Mouse (Mus musculus) frontal cortex, postnatal 36 days (tissue): ENCODE data around the gene Tmem108.

Source experiments
- DNase-seq, 2 experiments: peaks; one replicate each; pipeline ENCODE4 v3.0.0; 2022; ENCODE audit warnings: low spot score in 2 of 2

The Tmem108 gene

DNA sequence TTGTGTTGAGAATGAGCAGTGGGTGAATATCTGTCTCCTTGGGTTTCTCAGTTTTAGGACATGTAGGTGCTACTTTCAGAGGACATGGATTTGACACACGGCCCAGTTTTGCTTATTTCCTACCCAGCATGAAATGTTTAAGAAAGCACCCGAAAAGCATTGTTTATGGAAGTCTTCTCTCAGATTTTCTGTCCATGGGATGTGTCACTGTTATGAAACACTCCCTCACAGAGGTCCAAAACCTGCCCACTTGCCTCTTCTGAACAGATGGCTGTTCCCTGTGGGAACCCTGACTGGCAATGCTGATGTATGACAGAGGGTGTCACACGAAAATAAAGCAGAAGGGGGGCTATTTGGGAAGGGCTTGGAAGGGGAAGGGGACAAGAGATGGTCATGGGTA, 212.5 kb downstream of the Tmem108 start:
- DNase-seq = peak; percentile 66 to 76

DNA sequence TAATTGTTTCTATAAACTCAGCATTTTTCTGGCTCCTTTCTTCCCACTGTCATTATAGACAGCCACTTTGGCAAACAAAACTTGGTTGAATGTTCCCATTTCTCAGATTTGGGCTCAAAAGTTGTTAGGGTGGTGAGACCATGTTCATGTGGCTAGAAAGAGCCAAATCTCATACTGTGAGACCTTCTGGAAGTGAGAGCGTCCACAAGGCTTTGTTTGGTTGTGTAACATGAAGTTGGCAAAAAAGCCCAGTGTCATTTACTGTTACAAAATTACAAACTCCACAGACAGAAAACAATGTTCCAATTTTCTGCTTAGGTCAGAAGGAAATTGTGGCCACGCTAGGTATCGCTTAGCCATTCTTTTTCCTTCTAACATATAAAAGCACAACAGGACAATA, 213.0 kb downstream of the Tmem108 start:
- DNase-seq = no peak

DNA sequence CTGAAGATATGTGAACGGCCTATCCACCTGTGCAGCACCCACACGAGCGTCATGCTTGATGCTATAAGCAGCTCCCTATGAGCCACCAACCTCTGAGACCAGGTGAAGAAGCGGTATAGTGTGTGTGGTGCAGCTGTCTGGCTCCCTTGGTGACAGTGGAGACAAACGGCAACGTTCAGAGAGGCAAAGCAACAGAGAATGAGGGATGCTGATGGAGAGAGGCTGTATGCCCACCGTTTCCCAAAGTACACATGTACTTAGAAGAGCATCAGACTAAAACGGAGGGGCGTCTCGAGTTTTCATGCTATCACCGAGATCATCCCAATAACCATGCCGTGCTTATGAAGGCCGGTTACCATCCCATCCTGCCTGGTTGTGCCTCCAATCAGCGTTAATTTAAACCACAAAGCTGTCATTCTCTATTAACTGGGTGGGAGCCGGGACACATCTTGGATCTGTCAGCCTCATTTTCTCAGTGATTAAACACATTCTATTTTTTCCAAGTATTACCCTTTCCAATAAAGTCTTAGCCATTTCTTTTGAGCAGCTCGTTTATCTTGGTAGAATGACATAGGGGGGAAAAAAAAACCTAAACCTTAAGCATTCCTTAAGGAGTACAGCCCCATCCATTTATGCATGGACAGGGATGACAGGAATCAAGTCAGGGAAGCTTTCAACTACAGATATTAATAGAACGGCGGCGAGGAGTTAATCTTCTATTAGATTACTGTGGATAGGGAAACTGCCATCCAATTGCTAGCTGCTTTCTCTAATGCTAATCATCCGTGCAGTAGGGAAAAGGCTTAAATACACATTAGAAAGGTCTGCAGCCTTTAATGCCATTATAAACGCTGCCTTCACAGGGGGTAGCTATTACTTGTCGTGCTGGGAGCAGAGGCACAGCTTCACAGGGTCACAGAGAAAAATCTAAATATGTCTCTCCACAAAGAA, 214.7 kb downstream of the Tmem108 start:
- DNase-seq = no peak

DNA sequence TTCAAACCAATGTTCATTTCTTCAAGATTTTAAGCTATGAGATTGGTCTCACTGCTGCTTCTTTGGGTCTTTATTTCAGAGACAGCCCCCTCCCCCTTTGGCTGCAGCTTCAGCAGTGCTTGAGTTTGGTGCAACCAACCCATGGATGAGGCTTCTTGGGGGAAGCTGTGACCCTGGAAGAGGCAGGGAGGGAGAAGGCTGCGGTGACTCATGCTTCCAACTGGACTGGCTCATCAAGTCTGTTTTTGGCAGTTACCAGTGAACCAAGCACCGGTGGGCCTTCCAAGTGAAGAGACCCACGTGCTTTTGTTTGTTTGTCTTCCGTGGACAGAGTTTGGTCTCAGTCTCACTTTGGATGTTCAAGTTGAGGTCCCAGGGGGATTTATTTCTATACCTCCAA, 215.9 kb downstream of the Tmem108 start:
- no peak for DNase-seq

DNA sequence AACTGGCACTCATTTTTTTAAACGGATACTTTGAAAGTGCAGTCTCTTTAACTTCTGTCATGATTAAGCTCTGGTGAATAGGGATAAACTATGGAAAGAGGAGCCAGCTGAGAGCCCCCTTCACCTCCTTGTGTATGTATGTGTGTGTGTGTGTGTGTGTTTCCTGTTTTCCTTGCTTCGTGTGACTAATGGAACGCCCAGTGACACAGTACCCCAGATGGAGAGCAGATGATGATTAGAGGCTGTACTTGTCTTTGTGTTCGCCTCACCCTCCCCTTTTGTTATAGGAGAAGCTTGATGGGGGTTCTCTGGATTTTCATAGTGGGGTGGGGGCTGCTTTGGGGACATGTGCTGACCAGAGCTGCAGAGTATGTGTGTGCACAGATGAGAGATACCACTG, 216.4 kb downstream of the Tmem108 start:
- no peak for DNase-seq

DNA sequence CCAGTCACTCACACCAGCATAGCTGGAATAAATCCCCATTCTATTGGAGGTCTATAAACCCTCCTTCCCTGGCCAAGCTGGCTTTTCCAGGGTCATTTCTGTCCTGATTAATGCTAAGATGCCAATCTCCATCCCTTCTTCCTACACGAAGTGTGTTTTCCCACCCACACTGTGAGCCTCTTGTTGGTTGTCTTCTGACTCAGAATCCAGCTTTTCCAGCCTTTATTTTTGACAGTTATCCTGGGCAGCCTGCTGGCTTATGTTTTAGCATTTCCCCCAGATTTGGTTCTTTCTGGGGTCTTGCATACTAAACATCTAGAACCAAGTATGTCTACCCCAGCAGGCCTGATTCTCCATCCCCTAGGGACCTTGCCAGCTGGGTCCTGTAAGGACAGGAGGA, 217.0 kb downstream of the Tmem108 start:
- DNase-seq = no peak

DNA sequence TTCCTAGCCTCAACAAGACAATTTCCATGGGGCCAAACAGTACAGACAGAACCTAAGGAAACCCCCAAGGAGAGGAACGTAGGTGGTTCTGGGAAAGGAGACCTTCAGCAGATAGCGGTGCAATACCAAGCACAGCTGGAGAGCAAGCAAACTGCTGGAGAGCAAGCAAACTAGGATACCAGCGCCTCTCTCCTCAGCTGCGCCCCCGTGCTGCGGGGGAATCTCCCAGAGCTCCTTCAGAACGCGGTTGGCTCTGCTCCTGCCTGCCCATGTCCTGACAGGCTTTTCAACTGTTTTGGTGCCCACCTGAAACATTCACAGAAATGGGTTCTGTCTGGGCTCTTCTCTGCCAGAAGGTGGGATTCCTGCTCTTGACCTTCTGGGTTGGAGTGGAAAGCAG, 221.1 kb downstream of the Tmem108 start:
- DNase-seq = no peak

DNA sequence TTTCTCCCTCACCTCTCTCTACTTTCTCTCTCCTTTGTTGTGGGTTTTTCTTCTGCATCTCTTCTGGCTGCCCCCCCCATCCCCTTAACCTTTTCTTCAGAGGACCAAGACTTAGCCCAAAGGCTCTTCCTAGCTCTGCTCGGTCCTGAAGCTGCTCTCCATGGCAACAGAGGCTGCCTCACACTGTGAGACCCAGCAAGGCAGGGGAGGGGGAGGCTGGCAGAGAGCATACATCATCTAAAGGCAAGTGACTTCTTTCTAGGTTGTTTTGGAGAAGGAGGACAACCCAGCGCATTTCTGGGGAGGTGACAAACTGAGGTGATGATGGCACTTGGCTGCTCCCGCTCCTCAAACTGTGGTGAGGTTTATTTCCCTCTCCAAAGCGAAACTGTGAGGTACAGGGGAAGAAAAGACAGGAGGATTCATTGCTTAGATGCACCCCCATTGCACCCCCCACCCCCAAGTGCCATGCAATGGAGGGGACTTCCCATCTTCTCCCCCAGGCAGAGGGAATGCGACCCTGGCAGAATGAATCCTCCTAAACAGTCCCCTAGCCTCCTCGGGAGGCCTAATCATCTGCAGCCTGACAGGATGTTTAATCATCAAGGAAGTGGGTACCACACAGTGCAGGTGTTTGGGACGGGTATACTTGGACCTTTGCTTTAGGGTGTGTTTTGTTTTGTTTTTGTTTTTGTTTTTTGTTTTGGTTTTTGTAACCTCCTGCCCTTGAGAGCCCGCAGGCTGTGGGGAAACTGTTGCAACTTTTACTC, 223.4 kb downstream of the Tmem108 start:
- DNase-seq = no peak

DNA sequence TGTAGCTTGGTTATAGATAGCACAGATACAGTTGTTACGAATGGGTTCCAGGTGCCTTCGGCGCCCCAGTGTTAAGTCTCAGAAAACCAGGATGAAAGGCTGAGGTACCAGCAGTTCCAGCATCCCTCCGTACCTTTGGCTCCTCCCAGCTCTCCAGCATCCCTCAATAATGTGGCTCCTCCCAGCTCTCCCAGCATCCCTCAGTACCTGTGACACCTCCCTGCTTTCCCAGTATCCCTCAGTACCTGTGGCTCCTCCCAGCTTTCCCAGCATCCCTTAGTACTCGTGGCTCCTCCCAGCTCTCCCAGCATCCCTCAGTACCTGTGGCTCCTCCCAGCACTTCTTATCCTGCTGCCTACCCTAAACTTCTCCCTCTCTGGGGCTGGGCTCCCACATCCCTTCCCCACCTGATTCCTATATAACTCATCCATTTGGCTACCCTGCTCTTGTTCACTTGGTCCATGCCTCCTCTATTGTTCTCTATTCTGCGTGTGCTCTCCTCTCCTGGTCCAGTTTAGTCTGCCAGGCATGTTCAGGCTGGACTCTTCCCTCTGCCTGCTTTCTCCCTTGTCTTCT, 225.5 kb downstream of the Tmem108 start:
- no peak for DNase-seq

DNA sequence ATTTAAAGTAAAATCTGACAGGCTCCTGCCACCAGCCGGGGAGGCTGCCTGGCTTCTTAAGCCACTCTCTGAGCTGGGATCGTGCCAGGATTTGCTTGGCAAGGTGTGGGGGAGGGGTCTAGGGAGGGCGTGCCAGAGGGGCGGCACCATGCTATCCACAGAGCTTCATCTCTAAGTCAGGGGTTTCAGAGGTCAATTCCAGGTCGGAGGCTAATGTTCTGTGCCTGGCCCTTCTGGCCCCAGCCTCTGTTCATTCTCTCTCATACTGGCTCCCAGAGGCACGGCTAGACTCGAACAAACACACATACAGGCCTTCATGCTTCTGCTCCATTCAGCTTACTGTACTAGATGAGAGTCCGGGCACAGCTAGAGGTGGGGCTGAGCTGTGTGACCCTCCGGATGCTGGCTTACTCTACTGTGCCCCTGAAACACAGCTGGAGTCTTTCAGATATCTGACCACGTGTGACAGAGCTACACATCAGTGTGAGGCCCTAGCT, 236.5 kb downstream of the Tmem108 start:
- no peak for DNase-seq

DNA sequence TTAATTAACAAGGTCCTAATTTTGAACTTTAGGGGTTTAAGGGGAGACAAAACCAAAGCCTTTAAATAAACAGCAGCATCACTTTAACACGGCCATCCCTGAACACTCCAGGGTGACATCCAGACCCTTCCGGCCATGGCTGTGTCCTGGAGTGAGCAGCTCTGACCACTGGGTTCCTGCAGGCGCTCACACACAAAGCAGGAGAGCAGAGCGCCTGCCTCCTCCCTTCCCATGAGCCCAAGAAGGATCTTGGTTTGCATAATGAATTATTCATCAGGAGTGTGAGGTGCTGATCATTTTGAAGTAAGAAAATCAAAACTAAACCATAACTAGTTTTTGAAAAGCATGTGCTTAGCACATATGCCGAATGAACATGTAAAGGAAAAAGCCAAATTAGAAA, 237.0 kb downstream of the Tmem108 start:
- no peak for DNase-seq

DNA sequence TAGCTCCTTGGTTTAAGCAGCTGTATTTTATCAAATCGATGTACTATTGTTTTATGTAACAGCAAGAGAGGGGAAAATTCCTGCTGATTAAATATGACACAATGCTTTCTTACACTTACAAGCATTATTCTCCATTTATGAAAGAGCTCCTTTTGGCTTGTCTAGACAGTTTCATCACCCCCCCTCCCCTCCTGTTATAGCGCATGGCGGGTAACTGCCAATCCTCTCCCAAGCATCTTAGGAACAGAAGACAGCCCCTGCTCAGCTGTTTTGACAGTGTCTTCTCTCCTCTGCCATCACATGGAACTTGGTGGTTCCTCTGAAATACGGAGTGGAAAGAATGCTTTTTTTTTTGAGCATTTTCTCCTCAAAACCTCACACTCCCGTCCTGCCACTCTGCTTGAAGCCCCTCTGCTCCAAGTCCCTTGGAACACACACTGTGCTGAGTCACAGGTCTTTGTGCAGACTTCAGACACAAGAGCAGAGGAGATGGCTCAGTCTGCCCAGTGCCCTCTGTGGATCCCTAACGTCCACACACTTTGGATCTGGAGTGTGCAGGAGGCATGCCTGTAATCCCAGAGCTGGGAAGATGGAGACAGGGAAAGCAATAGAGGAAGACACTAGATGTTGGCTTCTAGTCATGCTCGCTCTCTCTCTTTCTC, 237.8 kb downstream of the Tmem108 start:
- DNase-seq = no peak

DNA sequence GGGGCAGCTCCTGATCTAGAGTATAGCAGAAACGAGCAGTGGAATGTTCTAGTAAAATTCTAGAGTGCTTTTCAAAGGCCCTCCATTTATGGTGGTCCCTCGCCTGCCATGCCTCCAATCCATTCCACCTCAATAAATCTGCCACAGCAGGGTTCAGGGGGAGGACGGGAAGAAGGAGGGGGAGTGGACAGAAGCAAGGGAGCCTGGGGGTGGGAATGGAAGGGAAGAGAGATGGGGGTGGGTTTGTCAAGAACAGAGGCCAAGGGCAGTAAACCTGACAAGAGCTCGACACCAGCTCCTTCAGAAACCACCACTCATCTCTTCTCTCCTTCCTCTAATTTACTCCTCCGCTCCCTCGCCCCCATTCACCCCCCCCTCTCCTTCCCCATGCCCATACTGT, 238.6 kb downstream of the Tmem108 start:
- no peak for DNase-seq

DNA sequence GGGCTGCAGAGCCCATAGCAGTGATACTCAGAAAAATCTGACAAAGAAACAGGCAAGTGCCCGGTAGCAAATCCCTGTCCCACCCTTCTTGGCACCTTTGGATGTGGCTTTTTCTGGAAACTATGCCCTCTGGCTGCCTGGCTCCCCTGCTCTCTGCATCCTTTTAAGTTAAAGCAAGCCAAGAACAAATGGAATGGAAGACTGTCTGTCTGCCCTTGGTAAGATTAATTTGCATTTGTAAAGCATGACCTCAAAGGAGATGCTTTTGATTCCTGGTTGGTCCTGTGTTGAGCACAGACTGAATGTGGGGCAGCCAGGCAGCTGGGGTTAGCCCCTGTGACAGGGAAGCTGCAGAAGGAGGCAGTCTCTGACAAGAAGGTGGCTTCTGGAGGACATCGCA, 247.8 kb downstream of the Tmem108 start:
- DNase-seq = no peak

DNA sequence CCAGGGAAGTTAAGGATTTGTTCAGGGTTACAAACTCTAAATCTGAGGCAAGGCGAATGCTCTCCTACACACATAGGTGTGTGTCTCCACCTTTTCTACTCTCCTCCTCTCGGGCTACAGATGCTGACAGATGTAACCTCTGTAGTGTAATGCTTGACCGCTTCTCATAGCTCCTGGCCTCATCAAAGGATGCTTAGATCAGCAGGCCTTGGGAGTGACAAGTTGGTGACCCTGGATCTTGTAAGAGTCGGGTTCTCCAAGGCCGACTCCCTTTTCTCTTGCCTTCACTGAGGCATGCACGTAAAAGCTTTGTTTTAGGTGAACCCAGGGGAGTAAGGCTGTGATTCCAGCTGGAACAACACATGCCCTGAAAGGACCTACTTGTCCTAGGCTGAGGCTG, 249.4 kb downstream of the Tmem108 start:
- no peak for DNase-seq

DNA sequence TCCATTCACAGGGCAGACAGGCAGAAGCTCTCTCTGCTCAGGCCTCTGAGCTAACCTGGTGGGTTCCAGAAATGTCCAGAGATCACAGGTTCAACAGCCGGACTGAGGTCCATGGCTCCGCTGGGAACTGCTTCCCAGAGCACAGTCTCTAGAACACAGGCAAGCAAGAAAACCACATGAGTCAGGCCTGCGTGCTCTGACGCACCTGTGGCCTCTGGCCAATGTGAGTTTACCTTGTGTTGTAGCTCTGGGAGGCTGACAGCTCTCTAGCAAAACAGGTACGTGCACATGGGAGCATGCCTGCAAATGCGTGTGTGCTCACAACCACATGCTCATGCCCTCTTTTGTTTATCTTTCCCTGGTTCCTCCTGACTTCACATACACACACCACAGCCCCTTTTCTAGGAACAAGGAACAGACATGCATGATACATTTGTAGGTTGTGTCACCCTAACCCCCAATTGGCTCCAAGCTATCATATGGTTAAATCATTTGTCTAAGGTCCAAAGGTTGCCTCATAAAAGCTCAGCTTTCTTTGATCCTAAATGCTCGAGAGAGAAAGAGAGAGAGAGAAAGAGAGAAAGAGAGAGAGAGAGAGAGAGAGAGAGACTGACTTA, 254.6 kb downstream of the Tmem108 start:
- no peak for DNase-seq

DNA sequence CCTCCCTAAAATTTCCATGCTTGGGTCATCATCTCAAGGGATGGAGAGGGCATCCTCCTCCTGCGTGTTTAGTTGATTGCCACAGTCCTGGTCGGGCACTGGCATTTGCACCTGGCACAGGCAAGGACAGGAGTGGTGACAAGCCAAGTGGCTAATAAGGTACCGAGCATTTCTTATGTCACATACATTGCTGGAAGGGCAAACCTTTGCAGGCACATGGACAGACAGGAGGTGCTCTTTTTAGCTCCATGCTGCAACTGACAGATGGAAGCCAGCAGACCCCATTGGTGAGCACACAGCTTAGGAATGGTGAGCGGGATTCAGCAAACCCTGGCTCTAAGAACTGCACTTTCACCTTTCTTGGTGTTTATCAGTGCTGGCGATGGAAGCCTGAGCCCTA, 256.6 kb downstream of the Tmem108 start:
- no peak for DNase-seq

DNA sequence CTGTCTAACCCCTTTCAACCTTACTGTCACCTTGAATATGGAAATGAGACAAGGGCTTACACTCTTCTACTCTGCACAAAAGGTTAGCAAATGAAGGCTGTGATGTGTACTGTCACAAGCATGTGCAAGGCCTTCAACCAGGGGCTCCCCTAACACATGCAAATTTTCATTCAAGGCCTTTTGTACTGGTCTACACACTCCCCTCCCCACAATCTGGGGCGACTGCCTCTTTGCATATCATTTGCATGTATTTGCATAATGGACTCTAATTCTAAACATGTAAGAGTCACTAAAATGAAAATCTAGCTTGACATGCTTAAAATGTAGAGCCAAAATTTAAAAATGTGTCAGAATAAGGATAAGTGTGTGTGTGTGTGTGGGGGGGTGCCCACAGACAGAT, 257.0 kb downstream of the Tmem108 start:
- peak; percentile 22 to 44 for DNase-seq

DNA sequence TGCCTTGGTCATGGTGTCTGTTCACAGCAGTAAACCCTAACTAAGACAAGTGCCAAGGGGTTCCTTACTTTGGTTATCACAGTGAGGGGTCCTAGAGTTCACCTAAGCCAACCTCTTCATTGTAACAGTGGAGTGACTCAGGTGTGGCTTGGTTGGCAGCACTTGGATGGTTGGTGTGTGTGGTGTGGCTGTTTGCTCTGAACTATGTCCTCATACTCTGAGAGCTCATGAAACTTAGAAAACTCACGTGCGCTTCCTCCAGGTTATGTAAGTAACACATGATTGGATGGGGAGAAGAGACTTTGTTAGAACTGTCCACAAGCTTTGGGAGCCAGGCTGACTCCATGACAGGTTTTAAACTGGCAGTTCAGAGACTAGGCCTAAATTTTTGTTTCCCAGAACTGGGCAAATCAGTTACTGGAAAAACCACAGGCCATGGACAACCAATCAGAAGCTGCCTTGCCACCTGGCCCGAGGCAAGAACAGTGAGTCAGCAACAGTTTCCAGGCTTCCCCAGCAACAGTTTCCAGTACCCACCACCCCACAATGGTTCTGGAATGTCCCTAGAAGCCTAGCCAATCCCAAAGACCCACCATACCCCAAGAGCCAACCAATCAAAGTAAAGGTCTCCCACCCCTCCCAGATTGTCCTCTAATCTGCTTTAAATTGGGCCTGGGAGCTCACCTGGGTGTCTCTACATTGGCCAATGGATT, 257.9 kb downstream of the Tmem108 start:
- DNase-seq = no peak

DNA sequence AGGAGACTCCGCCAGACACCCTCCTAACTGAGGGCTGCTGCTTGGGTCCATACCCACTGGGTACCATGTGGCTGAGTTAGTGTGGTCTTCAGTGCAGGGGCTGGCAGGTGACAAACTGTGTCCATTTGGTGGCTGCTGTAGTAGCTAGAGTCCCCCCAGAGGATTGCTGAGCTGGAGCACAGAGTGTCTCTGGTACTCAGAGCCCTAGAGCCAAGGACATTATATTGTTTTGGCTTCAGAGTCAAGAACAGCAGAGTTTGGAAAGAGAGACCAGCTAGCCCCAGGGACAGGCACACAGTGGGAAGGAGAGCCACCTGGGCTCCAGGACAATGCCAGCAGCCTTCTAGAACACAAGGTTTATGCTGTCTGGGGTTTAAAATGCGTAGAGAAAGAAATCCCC, 259.0 kb downstream of the Tmem108 start:
- no peak for DNase-seq

DNA sequence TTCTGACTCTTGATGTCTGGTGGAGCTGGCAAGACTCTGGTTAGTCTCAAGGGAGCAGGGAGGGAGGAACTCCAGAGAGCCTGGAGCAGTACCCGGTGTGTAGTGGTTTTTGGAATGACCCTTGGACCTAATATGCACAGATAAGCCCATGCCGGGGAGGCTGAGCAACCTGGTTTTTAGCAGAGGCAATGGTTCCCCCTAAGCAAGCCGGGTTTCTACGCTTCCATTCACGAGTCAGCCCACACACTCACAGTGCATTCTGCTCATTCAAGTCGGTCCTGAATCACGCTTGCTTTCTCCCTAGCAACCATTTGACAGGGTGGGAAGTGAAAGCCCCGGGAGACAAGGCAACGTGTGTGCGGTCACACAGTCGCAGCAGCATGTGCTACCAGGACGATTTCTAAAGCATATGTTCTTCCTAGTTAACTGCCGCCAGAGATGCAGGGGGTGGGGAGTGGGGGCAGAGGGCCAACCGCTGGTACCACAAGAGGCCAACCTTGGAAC, 259.7 kb downstream of the Tmem108 start:
- DNase-seq = peak; percentile 71 to 82
